Mouse (Mus musculus) mesoderm, embryonic 11.5 days (tissue): Measurements from ENCODE around the gene C130050O18Rik.

Experiments used
- DNase-seq: peaks from one replicate; pipeline ENCODE4 v3.0.0-alpha.2; 2012; ENCODE audit warnings: low read depth, low spot score

C130050O18Rik gene

GRCm38 (mm10) chr5:139404801-139405401 is at the start of gene C130050O18Rik:
C130050O18Rik (plus strand) TSS chr5:139405280.
- DNase-seq: no peak

GRCm38 (mm10) chr5:139358653-139359052 is 46.4 kb upstream of the C130050O18Rik start:
- no peak for DNase-seq

- no peak for DNase-seq
Measured at GRCm38 (mm10) chr5:139359244-139359643, 45.8 kb upstream of the C130050O18Rik start.

GRCm38 (mm10) chr5:139363858-139364257 is 41.2 kb upstream of the C130050O18Rik start:
- DNase-seq: no peak

- DNase-seq: peak; percentile 82
Measured at GRCm38 (mm10) chr5:139364260-139364910, 40.7 kb upstream of the C130050O18Rik start.

GRCm38 (mm10) chr5:139364911-139365571 is 40.0 kb upstream of the C130050O18Rik start:
- no peak for DNase-seq

GRCm38 (mm10) chr5:139365827-139366226 is 39.3 kb upstream of the C130050O18Rik start:
- no peak for DNase-seq

GRCm38 (mm10) chr5:139366484-139366883 is 38.6 kb upstream of the C130050O18Rik start:
- no peak for DNase-seq

- no peak for DNase-seq
Measured at GRCm38 (mm10) chr5:139367884-139368458, 37.1 kb upstream of the C130050O18Rik start.

- no peak for DNase-seq
Measured at GRCm38 (mm10) chr5:139368638-139369320, 36.3 kb upstream of the C130050O18Rik start.

GRCm38 (mm10) chr5:139370336-139370735 is 34.7 kb upstream of the C130050O18Rik start:
- DNase-seq: no peak

- no peak for DNase-seq
Measured at GRCm38 (mm10) chr5:139371118-139371517, 34.0 kb upstream of the C130050O18Rik start.

- DNase-seq: peak; percentile 97
Measured at GRCm38 (mm10) chr5:139371631-139372401, 33.3 kb upstream of the C130050O18Rik start.

GRCm38 (mm10) chr5:139373126-139373525 is 32.0 kb upstream of the C130050O18Rik start:
- no peak for DNase-seq

- no peak for DNase-seq
Measured at GRCm38 (mm10) chr5:139373889-139374444, 31.1 kb upstream of the C130050O18Rik start.

- DNase-seq: no peak
Measured at GRCm38 (mm10) chr5:139374841-139375240, 30.2 kb upstream of the C130050O18Rik start.

GRCm38 (mm10) chr5:139377468-139378270 is 27.4 kb upstream of the C130050O18Rik start, which contains the start of gene Gpr146:
Gpr146 (plus strand) TSS chr5:139377697.
- no peak for DNase-seq

- no peak for DNase-seq
Measured at GRCm38 (mm10) chr5:139378271-139378556, 26.9 kb upstream of the C130050O18Rik start.

- DNase-seq: peak; percentile 48
Measured at GRCm38 (mm10) chr5:139378986-139379629, 26.0 kb upstream of the C130050O18Rik start.
